Mouse (Mus musculus) heart, postnatal 0 days (tissue): ENCODE measurements around the gene Inpp4a.

Source experiments
- CTCF ChIP-seq: IDR thresholded peaks from 2 replicates; pipeline ENCODE4 v1.5.1; 2016; ENCODE audit warnings: antibody characterized with exemption, control low read depth, low read depth
- EP300 ChIP-seq: IDR thresholded peaks from 2 replicates; pipeline ENCODE4 v1.6.1; 2016; ENCODE audit warnings: antibody characterized with exemption, low read depth

DNA sequence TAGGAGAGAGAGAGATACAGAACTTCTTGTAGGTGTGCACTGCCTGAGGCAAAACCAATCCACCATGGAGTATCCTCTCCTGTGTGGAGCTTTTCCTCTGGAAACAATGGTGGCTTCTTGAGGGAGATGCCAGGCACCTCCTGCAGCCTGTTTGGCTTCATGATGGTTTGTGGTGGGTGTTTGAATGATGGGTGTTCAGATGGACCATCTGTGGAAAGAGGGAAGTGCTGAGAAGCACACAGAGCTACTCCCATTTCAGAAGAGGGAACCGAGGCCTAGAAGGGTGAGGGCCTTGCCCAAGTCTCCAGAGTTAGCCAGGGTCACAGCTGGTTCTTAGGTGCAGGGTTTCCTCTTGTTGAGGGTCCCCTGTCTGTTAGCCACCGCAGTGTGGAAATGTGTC lies 23.0 kb downstream of the Inpp4a start:
- TF ChIP-seq CTCF (no peak), EP300 (no peak)
